Mouse (Mus musculus) heart, adult 2 months (tissue): Measurements from ENCODE around the gene Tbc1d10b.

ENCODE experiments used
- CTCF ChIP-seq: fragments of 200-600 bp; IDR thresholded peaks from 2 replicates; pipeline ENCODE4 v1.8.1; 2022; ENCODE audit warnings: antibody characterized with exemption, mild to moderate bottlenecking, moderate library complexity
- EP300 ChIP-seq: fragments of 200-500 bp; IDR thresholded peaks from 2 replicates; pipeline ENCODE4 v1.6.1; 2011; ENCODE audit warnings: low read depth, low read length, control low read depth; ENCODE audit not compliant: insufficient read depth

DNA sequence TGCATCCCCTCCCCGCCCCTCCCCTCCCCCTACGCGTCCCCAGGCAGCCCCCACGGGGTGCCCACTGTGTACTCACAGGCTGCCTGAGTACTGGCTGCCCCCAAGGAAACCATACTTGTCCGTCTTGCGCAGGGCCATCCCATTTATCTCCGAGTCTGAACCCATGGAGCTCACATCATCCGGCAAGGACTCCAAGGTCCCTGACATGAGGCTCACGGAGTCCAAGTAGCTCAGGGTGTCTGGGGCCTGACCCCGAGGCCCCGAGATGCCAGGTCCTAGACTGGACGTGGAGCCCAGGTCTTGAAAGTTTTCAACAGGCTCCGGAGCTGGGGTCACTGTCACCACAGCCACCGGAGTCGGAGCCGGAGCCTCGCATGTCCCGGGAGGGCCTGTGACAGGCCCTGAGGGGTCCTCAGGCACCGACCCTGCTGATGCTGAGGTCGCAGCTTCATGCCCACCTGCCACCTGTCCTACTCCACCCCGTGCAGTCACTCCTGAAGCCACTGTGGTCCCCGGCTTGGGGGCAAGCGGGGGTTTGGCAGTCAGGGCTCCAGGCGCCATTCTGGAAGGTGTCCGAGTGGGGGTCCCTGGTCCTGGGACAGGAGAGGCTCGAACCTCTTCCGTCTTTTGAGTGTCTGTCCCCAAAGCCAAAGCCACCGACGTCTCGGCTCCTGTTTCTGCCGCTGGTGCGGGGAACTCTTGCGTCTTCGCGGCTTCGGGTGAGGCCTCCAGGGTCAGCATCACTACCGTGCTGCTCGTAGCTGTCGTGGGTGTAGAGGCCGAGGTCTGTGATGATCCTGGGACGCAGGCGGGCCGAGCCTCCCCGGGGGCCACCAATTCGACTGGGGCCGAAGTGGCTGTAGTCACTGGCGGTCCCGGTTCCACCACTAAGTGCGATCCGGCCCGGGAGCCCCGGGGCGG is 634 bp downstream of the Tbc1d10b start:
- TF ChIP-seq CTCF (no peak), EP300 (no peak)
